Mouse (Mus musculus) left cerebral cortex, postnatal 25 days (tissue): ENCODE measurements at regions not wholly inside any gene's neighbourhood (a gene's known extent, or its start where the extent isn't known, plus 50 kb on each side); places are given as distances from the start of the nearest gene placed in this dataset.

Experiments
- DNase-seq, 2 experiments: peaks; one replicate each; pipeline ENCODE4 v3.0.0; 2022; ENCODE audit warnings: low spot score in 2 of 2, mixed read lengths in 1 of 2
- intact Hi-C: fragments of 180-260 bp; cut with DNase I; formaldehyde crosslinking; loops from one replicate; pipeline ENCODE4 v1.15.1; 2025

GRCm38 (mm10) chr17:79489306-79489705 lies 122.4 kb upstream of the Rmdn2 start:
- intact Hi-C loops = no loop called here
- no peak for DNase-seq

- intact Hi-C loops = loop anchor here (2.0 kb wide), 1 partner anchor 143 kb away; the partner anchor contains the start of gene Cdc42ep3
- DNase-seq = peak; percentile 27 to 50
Observed at GRCm38 (mm10) chr17:79497629-79498028, 114.0 kb upstream of the Rmdn2 start.

GRCm38 (mm10) chr17:79498321-79498720 lies 113.3 kb upstream of the Rmdn2 start:
- intact Hi-C loops = no loop called here
- no peak for DNase-seq

GRCm38 (mm10) chr17:79501031-79501474 lies 110.6 kb upstream of the Rmdn2 start:
- no peak for DNase-seq
- intact Hi-C loops = no loop called here

GRCm38 (mm10) chr17:79501926-79502325 lies 109.7 kb upstream of the Rmdn2 start:
- intact Hi-C loops = no loop called here

GRCm38 (mm10) chr17:79503037-79503436 lies 108.6 kb upstream of the Rmdn2 start:
- intact Hi-C loops = no loop called here
- no peak for DNase-seq

More at GRCm38 (mm10) chr17:79501926-79502325, 109.7 kb upstream of the Rmdn2 start:
- DNase-seq = no peak

- intact Hi-C loops = no loop called here
- no peak for DNase-seq
Observed at GRCm38 (mm10) chr17:79504209-79504608, 107.5 kb upstream of the Rmdn2 start.

- no peak for DNase-seq
- intact Hi-C loops = no loop called here
Observed at GRCm38 (mm10) chr17:79505565-79505964, 106.1 kb upstream of the Rmdn2 start.

GRCm38 (mm10) chr17:79509281-79509680 lies 102.4 kb upstream of the Rmdn2 start:
- intact Hi-C loops = no loop called here
- no peak for DNase-seq

- intact Hi-C loops = no loop called here
- no peak for DNase-seq
Observed at GRCm38 (mm10) chr17:79509957-79510710, 101.5 kb upstream of the Rmdn2 start.

GRCm38 (mm10) chr17:79511218-79511617 lies 100.4 kb upstream of the Rmdn2 start:
- intact Hi-C loops = no loop called here
- no peak for DNase-seq

GRCm38 (mm10) chr17:79514076-79514475 lies 97.6 kb upstream of the Rmdn2 start:
- DNase-seq = no peak
- intact Hi-C loops = no loop called here

- intact Hi-C loops = loop anchor here (5.0 kb wide), 1 partner anchor 161 kb away; the partner anchor contains the start of gene Cdc42ep3
Observed at GRCm38 (mm10) chr17:79518185-79518584, 93.5 kb upstream of the Rmdn2 start.

GRCm38 (mm10) chr17:79518696-79519095 lies 93.0 kb upstream of the Rmdn2 start:
- intact Hi-C loops = loop anchor here (5.0 kb wide), 1 partner anchor 161 kb away; the partner anchor contains the start of gene Cdc42ep3
- no peak for DNase-seq

More at GRCm38 (mm10) chr17:79518185-79518584, 93.5 kb upstream of the Rmdn2 start:
- DNase-seq = no peak

- intact Hi-C loops = loop anchor here (5.0 kb wide), 1 partner anchor 162 kb away; the partner anchor contains the start of gene Cdc42ep3
- DNase-seq = no peak
Observed at GRCm38 (mm10) chr17:79519356-79519755, 92.3 kb upstream of the Rmdn2 start.

GRCm38 (mm10) chr17:79520283-79520682 lies 91.4 kb upstream of the Rmdn2 start:
- intact Hi-C loops = no loop called here
- DNase-seq = peak in 1 of 2 experiments; percentile 41

GRCm38 (mm10) chr17:79521691-79522090 lies 90.0 kb upstream of the Rmdn2 start:
- no peak for DNase-seq
- intact Hi-C loops = no loop called here

- DNase-seq = peak in 1 of 2 experiments; percentile 57
- intact Hi-C loops = no loop called here
Observed at GRCm38 (mm10) chr17:79523230-79523629, 88.4 kb upstream of the Rmdn2 start.

- DNase-seq = no peak
- intact Hi-C loops = no loop called here
Observed at GRCm38 (mm10) chr17:79527391-79527790, 84.3 kb upstream of the Rmdn2 start.

- intact Hi-C loops = no loop called here
- no peak for DNase-seq
Observed at GRCm38 (mm10) chr17:79536549-79536948, 75.1 kb upstream of the Rmdn2 start.

GRCm38 (mm10) chr17:79538789-79539188 lies 72.9 kb upstream of the Rmdn2 start:
- DNase-seq = no peak
- intact Hi-C loops = no loop called here
